Mouse (Mus musculus) thymus, postnatal 25 days (tissue): ENCODE results near the gene Zfp689.
"Not testable (repeated sequence)": the region's sequence is repeated elsewhere in the genome, so short reads cannot be mapped to it uniquely, and the experiment has no call there.

Source experiments
- DNase-seq: peaks from one replicate; pipeline ENCODE4 v3.0.0; 2022

The Zfp689 gene

DNA sequence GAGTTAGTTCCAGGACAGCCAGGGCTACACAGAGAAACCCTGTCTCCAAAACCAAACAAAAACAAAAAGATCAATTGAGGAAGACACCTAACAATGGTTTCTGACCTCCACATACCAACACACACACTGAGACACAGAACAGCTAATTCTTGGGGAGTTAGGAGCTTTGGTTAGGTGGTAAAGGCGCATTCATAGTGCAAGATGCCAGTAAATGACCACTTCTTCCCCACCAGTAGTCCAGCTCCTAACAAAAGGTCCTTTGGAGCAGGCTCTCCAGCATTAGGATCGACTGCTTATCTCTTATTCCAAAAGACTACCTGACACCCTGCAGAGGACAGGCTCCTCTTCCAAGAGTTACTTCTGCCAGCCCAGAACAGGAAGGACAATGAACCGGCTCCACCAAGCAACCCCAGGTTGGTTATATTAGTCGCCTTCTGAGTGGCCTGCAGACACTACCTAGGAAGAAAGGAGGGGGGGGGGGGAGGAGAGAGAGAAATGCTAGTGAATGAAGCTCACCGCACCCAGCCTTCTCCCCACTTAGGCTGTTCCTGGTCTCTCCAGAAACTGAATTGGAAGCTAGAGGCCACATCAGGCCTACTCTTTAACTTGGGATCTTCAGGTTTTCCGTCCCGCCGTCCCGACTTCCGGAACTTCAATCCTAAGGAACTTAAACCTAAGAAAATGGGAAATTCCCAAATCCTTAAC is 21.2 kb upstream of the Zfp689 start:
- DNase-seq, result peak; percentile 23

- DNase-seq, result no peak
Observed at GRCm38 (mm10) chr7:127466606-127467005, 17.6 kb upstream of the Zfp689 start.

- not testable (repeated sequence) for DNase-seq
Observed at GRCm38 (mm10) chr7:127465670-127466069, 16.7 kb upstream of the Zfp689 start.

GRCm38 (mm10) chr7:127465191-127465590 is 16.2 kb upstream of the Zfp689 start:
- no peak for DNase-seq

GRCm38 (mm10) chr7:127459311-127459710 is 10.4 kb upstream of the Zfp689 start, which contains the start of gene Prr14:
Gene Prr14, plus strand, starts transcription at chr7:127459611.
- DNase-seq, result not testable (repeated sequence)

- DNase-seq, result not testable (repeated sequence)
Observed at GRCm38 (mm10) chr7:127458371-127459122, 9.6 kb upstream of the Zfp689 start.

GRCm38 (mm10) chr7:127454905-127455304 is 5.9 kb upstream of the Zfp689 start:
- no peak for DNase-seq

- no peak for DNase-seq
Observed at GRCm38 (mm10) chr7:127453056-127453455, 4.1 kb upstream of the Zfp689 start.

DNA sequence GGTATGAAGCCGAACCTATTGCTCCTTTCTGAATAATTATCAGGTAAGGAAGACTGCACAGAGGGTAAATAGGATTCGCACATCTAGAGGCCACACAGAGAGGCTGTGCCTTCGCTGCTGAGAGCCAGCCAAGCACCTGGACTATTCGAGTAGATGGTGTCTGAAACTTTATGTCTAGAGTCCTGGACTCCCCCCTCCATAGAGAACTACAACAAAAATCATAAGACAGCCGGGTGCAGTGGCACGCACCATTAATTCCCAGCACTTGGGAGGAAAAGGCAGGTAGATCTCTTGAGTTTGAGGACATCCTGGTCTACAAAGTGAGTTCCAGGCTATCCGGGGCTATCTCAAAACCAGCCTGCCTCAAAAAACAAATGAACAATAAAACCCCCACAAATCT is 1.0 kb upstream of the Zfp689 start:
- no peak for DNase-seq

GRCm38 (mm10) chr7:127443976-127444375 is 5.0 kb downstream of the Zfp689 start:
- DNase-seq, result no peak

GRCm38 (mm10) chr7:127437724-127438123 is 11.2 kb downstream of the Zfp689 start:
- peak; percentile 47 for DNase-seq

DNA sequence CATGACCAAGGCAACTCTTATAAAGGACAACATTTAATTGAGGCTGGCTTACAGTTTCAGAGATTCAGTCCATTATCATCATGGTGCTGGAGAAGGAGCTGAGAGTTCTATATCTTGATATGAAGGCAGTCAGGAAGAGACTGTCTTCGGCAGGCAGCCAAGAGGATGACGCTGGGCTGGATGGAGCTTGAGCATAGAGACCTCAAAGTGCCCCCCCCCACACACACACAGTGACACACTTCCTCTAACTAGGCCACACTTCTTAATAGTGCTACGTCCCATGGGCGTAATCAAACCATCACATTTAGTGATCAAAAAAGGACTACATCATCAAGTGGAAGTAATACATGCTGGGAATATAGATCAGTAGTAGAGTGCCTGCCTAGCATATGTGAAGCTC is 13.8 kb downstream of the Zfp689 start:
- DNase-seq, result no peak

DNA sequence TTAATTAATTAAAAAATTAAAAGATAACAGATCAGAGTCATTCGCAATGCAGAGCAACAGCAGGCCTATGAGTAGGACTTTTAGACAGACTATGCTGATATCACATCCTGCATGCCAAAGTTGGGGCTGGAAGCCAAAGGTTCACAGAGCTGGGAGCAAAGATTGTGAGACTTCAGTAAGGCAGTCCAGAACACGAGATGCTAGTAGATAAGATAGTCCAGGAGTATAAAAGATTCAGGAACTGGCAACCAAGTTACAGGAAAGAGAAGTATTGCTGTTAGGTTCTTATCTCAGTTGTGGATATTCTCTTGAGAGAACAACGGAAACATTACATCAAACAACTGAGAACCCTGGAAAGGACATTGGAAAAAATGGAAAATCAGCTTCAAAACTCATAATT is 22.6 kb downstream of the Zfp689 start:
- no peak for DNase-seq

- DNase-seq, result no peak
Observed at GRCm38 (mm10) chr7:127425911-127426310, 23.0 kb downstream of the Zfp689 start.

DNA sequence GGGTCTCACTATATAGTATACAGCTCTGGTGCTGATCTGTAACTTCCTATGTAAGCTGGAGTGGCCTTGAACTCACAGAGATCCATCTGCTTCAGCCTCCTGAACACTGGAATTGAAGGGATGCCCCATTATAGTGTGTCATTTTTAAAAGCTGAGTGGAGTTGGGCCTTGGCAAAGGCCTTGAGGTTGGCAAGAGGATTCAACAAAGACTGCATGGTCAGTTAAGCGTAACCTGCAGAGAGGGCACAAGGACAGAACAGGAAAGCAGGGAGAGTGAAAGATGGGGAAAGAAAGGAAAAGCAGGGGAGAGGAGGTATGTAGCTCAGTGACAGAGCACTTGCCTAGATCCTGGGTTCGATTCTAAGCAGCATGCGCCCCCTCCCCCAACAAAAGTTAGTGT is 23.7 kb downstream of the Zfp689 start:
- DNase-seq, result no peak

GRCm38 (mm10) chr7:127422247-127422646 is 26.7 kb downstream of the Zfp689 start:
- DNase-seq, result no peak

DNA sequence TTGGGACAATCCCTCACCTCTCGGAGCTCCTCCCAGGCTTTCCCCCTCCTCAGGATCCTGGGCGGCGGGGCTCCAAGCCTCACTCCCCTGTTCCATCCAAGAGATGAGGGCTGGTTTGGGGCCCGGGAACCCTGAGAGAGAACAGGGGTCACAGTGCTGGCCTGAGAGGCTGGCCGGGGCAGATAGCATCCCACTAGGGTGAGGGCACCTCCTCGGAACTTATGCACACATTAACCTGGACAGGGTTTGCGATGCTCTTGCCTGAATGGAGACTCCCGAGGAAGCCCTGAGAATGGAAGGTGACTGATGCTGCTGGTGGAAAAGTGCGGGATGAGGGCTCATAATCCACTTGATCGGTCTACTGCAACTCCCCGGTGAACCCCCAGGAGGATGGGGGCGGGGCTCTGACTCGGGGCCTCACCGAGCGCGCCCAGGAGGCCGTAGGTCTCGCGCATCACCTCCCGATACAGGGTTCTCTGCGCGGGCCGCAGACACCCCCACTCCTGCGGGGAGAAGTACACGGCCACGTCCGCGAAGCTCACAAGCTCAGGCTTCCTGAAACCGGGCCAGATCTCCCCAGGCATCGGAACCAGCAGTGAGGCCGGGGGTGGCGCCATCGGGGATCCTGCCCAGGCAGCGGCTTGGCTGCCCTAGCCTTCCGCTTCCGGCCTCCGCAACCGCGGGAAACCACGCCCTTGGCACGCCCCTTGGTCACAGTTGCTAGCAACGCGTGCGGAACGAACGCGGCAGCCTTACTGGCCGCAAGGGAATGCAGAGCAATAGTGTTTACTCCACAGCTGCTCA is 27.4 kb downstream of the Zfp689 start, which contains the start of gene Zfp688:
Gene Zfp688, minus strand, starts transcription at position 681 of the 804 bp plus-strand sequence.
- DNase-seq, result peak; percentile 97

DNA sequence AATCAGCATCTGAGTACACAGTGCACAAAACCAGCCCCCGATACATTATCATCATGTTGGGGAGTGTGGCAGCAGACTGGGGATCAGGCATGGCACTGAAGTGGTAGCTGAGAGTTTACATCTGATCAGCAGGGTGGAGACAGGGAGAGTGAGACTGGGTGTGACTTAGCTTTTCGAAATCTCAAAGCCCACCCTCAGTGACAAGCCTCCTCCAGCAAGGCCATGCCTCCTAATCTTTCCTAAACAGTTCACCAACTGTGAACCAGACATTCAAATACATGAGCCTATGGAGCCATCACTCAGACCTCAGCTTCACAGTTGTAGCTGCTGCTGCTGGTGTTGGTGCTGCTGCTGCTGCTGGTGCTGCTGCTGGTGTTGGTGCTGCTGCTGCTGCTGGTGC is 37.5 kb downstream of the Zfp689 start:
- no peak for DNase-seq

DNA sequence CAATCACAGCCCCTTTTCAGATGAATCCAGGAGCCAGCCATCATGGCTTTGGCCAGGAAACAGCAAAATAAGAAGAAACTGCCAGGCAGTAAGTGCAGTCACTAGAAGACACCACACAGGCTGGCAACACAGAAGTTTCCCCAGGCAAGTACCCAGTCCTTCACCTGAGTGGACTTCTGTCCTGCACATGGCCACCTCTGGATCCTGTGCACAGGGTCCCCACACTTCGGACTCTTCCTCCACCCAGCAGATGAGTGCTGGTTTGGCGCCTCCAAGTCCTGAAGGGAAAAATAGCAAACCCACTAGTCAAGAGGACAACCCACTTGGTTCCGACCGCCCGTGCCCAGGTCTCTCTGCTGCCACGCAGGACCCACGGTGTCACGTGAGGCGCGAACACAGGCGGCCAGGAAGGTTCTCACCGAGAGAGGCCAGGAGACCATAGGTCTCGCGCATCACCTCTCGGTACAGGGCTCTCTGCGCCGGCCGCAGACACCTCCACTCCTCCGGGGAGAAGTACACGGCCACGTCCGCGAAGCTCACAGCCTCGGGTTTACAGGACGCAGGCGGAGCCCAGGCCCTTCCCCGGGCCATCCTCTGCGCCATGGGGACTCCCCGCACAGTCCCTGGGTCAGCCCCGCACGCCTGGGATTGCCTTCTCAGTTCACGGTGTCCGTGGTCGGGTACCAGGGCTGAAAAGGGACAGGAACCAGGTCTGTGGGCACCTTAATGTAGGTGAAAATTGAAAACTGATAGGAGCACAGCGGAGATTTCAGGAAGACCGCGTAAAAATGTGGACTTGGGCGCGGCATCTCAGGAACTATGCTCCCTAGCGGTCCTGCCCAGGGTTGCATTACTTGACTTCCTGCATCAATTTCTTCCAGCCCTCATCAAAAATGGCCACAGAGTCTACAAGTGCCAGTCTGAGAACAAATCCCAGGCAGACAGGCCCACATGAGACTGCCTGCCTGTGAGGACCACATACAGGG is 42.7 kb downstream of the Zfp689 start, which contains the start of gene Zfp764:
Gene Zfp764, minus strand, starts transcription at position 821 of the 986 bp plus-strand sequence.
- peak; percentile 89 for DNase-seq

DNA sequence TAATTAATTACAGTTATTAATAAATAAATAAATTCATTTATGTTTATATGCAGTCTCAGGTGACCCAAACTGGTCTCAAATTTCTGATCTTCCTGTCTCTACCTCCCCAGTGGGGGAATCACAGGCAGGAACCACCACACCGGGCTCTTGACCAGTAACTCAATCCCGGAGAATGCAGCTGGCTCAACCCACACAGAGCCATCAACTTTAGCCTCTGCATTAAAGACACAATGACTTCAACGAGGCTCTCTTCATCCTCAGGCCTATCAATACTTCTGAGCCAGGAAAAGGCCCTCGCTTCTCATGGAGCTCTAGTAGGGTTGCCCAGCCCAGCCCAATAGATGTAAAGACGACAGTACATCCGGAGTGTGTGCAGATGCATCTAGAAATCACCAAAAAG is 44.9 kb downstream of the Zfp689 start:
- DNase-seq, result not testable (repeated sequence)

DNA sequence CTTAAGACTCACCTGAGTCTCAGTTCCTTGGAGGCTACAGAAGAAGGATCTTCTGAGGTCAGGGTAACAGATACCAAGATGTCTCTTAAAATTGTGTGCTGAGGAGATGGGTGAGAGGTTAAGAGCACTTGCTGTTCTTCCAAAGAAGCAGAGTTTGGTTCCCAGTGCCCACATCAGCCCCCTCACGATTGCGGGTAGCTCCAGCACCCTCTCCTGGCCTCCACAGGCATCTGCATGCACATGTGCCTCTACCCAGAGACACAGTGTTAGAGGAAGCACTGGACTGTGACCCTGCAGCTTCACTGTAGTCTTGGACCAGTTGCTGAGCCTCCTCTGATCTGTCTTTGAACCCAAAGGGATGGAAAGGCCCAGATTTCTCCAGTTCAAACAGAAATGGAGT is 46.0 kb downstream of the Zfp689 start:
- peak; percentile 22 for DNase-seq

GRCm38 (mm10) chr7:127400355-127400754 is 48.6 kb downstream of the Zfp689 start:
- no peak for DNase-seq
